Mouse (Mus musculus) ES-E14 (cell line): Measurements from ENCODE around the gene Upf1. TPM values are rescaled to one million over a fixed set of nuclear protein-coding genes. Genes with fewer than 3 reads are reported as not detected.
A peak's percentile ranks its signal among the peaks of the same experiment; 100 is the strongest.

Source experiments
- DNase-seq: peaks from one replicate; pipeline ENCODE4 v3.0.0-alpha.2; 2013; ENCODE audit warnings: low read depth, low spot score
- H3K27ac ChIP-seq: 2 replicates; pipeline ENCODE4 v1.5.1; 2012; ENCODE audit warnings: low read depth, mild to moderate bottlenecking, low read length, moderate library complexity, mixed read lengths; ENCODE audit not compliant: poor library complexity, insufficient read depth, severe bottlenecking
- H3K36me3 ChIP-seq: 2 replicates; pipeline ENCODE4 v1.6.1; 2012; ENCODE audit warnings: mild to moderate bottlenecking, low read length, moderate library complexity, mixed read lengths; ENCODE audit not compliant: control insufficient read depth, poor library complexity, insufficient read depth, severe bottlenecking
- H3K4me1 ChIP-seq, 2 experiments: fragments of 150-350 bp in 1 of 2; sonication (generic) in 1 of 2; 2 replicates each; pipeline ENCODE4 v1.6.1; 2012; ENCODE audit warnings: low read length in 2 of 2, mild to moderate bottlenecking in 1 of 2, mixed read lengths in 1 of 2; ENCODE audit not compliant: control insufficient read depth in 2 of 2, insufficient read depth in 2 of 2, poor library complexity in 1 of 2
- H3K4me3 ChIP-seq, 2 experiments: fragments of 150-350 bp in 1 of 2; sonication (generic) in 1 of 2; 2 replicates each; pipeline ENCODE4 v1.5.1; 2012; ENCODE audit warnings: low read length in 2 of 2, low read depth in 1 of 2, mild to moderate bottlenecking in 1 of 2, mixed read lengths in 1 of 2; ENCODE audit not compliant: insufficient read depth in 1 of 2, poor library complexity in 1 of 2, severe bottlenecking in 1 of 2
- H3K9ac ChIP-seq: 2 replicates; pipeline ENCODE4 v1.6.1; 2012; ENCODE audit warnings: low read depth, mild to moderate bottlenecking, low read length, mixed read lengths; ENCODE audit not compliant: poor library complexity, insufficient read depth, severe bottlenecking
- H3K9me3 ChIP-seq: fragments of 150-350 bp; sonication (generic); 2 replicates; pipeline ENCODE4 v1.6.1; 2012; ENCODE audit warnings: low read depth, mild to moderate bottlenecking, low read length; ENCODE audit not compliant: control insufficient read depth, insufficient read depth
- CHD2 ChIP-seq: IDR thresholded peaks from 2 replicates; pipeline ENCODE4 v1.6.1; 2014; ENCODE audit warnings: mild to moderate bottlenecking, low read depth, low read length, inconsistent platforms
- HCFC1 ChIP-seq: IDR thresholded peaks from 2 replicates; pipeline ENCODE4 v1.6.1; 2012; ENCODE audit warnings: low read length, inconsistent platforms, borderline replicate concordance; ENCODE audit not compliant: insufficient read depth
- MAFK ChIP-seq: IDR thresholded peaks from 2 replicates; pipeline ENCODE4 v1.6.1; 2014; ENCODE audit warnings: mild to moderate bottlenecking, low read depth, low read length, inconsistent platforms; ENCODE audit not compliant: insufficient read depth
- ZC3H11A ChIP-seq: IDR thresholded peaks from 2 replicates; pipeline ENCODE4 v1.6.1; 2012; ENCODE audit warnings: low read depth, mild to moderate bottlenecking, inconsistent platforms, low read length, borderline replicate concordance
- ZNF384 ChIP-seq: IDR thresholded peaks from 2 replicates; pipeline ENCODE4 v1.6.1; 2012; ENCODE audit warnings: low read depth, low read length, inconsistent platforms
- in situ Hi-C, 2 experiments: fragments of 600-800 bp; cut with MboI; formaldehyde crosslinking; loops; one replicate each; pipeline ENCODE4 v1.15.1; 2025; ENCODE audit warnings: low sequenced_read_pairs in 2 of 2, inconsistent platforms in 1 of 2; ENCODE audit not compliant: unreplicated experiment in 2 of 2
- total RNA-seq: library from RNA; depleted of rRNA; stranded (reverse); fragments of 300-350 nt; gene quantifications from 2 replicates; pipeline ENCODE4 v1.2.3, GENCODE M21; 2012

Upf1 gene
- total RNA-seq, 1 experiment = 54.7 TPM

- no peak within 1 kb of the TSS for H3K27ac ChIP-seq
- H3K36me3 ChIP-seq = peaks cover 29% of the 10 kb centered on the region
- peaks cover 2 to 14% of the 10 kb centered on the region in 2 experiments; a peak in 2 of 4 replicates for H3K4me1 ChIP-seq
- peak; percentile 60 for DNase-seq
- peak within 1 kb of the TSS; percentile 15 for H3K9ac ChIP-seq
- H3K9me3 ChIP-seq = no peaks in the 10 kb centered on the region
- TF ChIP-seq CHD2 (no peak), ZNF384 (no peak), HCFC1 (no peak), MAFK (no peak), ZC3H11A (no peak)
- in situ Hi-C loops = no loop called here
- H3K4me3 ChIP-seq = peak within 1 kb of the TSS; percentile 37 to 39; a peak in 3 of 4 replicates
These were observed 23.8 kb downstream of the Upf1 start, which contains the start of gene Gdf1 for GRCm38 (mm10) chr8:70329124-70329834. TSS of gene Gdf1 (plus strand) at chr8:70329817.

- Histone ChIP-seq H3K9ac (no peak overlapping the region), H3K36me3 (peaks cover 15% of the 10 kb centered on the region), H3K4me3 (no peak overlapping the region), H3K9me3 (no peaks in the 10 kb centered on the region), H3K4me1 (peaks cover 2 to 14% of the 10 kb centered on the region in 2 experiments; a peak in 2 of 4 replicates), H3K27ac (no peak overlapping the region)
- in situ Hi-C loops = no loop called here
- DNase-seq = no peak
- TF ChIP-seq ZNF384 (no peak), MAFK (no peak), HCFC1 (no peak), ZC3H11A (no peak), CHD2 (no peak)
These were observed 25.6 kb downstream of the Upf1 start for GRCm38 (mm10) chr8:70327512-70327911.

GRCm38 (mm10) chr8:70323716-70324115 lies 29.4 kb downstream of the Upf1 start:
- Histone ChIP-seq H3K4me1 (no peaks in the 10 kb centered on the region), H3K9ac (no peak overlapping the region), H3K36me3 (peaks cover 8% of the 10 kb centered on the region; the same call in 1 of the 2 replicates), H3K4me3 (no peak overlapping the region), H3K27ac (no peak overlapping the region), H3K9me3 (no peaks in the 10 kb centered on the region)
- no peak for DNase-seq
- TF ChIP-seq CHD2 = no peak
- in situ Hi-C loops = no loop called here

GRCm38 (mm10) chr8:70317872-70318271 lies 35.2 kb downstream of the Upf1 start:
- H3K27ac ChIP-seq = no peak overlapping the region
- H3K4me1 ChIP-seq = peaks cover 0 to 7% of the 10 kb centered on the region in 2 experiments; a peak in 1 of 4 replicates
- no peak overlapping the region for H3K4me3 ChIP-seq
- TF ChIP-seq CHD2 = no peak
- TF ChIP-seq ZNF384 = no peak
- no peak for TF ChIP-seq HCFC1
- no peak for TF ChIP-seq MAFK
- no peak for TF ChIP-seq ZC3H11A
- H3K9ac ChIP-seq = no peak overlapping the region
- in situ Hi-C loops = no loop called here
- no peak for DNase-seq
- peaks cover 13% of the 10 kb centered on the region; the same call in 1 of the 2 replicates for H3K36me3 ChIP-seq
- H3K9me3 ChIP-seq = no peaks in the 10 kb centered on the region
